Comparison of ENCODE assay signal across 22 mouse cellular contexts in the genomic region with DNA sequence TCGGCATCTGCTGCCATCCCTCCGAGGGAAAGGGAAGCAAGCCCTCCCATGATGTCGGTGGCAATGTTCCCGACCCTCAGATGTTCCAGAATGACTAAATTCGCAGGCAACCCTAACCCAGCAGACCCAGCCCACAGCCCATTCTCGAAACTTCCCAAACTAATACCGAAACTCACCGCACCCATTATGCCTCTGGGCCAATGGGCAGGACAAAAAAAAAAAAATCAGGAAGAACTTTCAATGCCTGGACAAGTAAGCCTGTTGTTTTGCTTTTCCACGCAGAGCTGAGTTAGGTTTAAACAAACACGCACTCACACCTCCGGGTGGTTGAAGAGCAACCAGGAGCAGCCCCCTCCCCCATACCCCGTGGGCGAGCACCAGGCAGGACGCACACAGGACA.
DNase-seq lines count a peak whose midpoint lies in the region; ATAC-seq and TF ChIP-seq lines count a peak whose summit lies in the region.
"Had no signal": no experiment of that assay in that cellular context is flagged by ENCODE, and none has a peak within 500 bp of the region (broad histone marks: within the 10 kb centered on the region; RNA-seq: fewer than 3 reads in every experiment).

No protein-coding gene starts in this region.

- H3K4me1 ChIP-seq in kidney, embryonic 15.5 days = peaks cover 47% of the 10 kb centered on the region
- H3K4me1 ChIP-seq in midbrain, embryonic 11.5 days (ENCODE audit: control insufficient read depth, insufficient read depth, low read length) = peaks cover 10% of the 10 kb centered on the region; the same call in 1 of the 2 replicates
- peaks cover 17% of the 10 kb centered on the region for H3K4me1 ChIP-seq in midbrain, embryonic 15.5 days

- H3K27me3 ChIP-seq in kidney, embryonic 15.5 days = no peaks in the 10 kb centered on the region
- no peaks in the 10 kb centered on the region for H3K27me3 ChIP-seq in midbrain, embryonic 11.5 days (ENCODE audit: control insufficient read depth, insufficient read depth, low read length)
- H3K27me3 ChIP-seq in midbrain, embryonic 15.5 days (replicated peaks) = no peaks in the 10 kb centered on the region
- H3K27me3 ChIP-seq: forebrain, embryonic 15.5 days had no signal

- no peaks in the 10 kb centered on the region for H3K9me3 ChIP-seq in kidney, embryonic 15.5 days (replicated peaks)
- H3K9me3 ChIP-seq in midbrain, embryonic 11.5 days (ENCODE audit: control insufficient read depth, low read length) = no peaks in the 10 kb centered on the region
- no peaks in the 10 kb centered on the region for H3K9me3 ChIP-seq in midbrain, embryonic 15.5 days
- H3K9me3 ChIP-seq: forebrain, embryonic 15.5 days; heart, embryonic 10.5 days; midbrain, embryonic 12.5 days had no signal

- H3K27ac ChIP-seq in kidney, embryonic 15.5 days = no peak overlapping the region
- no peak overlapping the region for H3K27ac ChIP-seq in midbrain, embryonic 11.5 days (ENCODE audit: low read depth, low read length)
- H3K27ac ChIP-seq in midbrain, embryonic 15.5 days = no peak overlapping the region
- H3K27ac ChIP-seq in layer of hippocampus, adult 2 months = no peak overlapping the region
- H3K27ac ChIP-seq: forebrain, embryonic 15.5 days; hindbrain, embryonic 14.5 days; macrophage; midbrain, embryonic 12.5 days had no signal

- H3K9ac ChIP-seq in kidney, embryonic 15.5 days = no peak overlapping the region
- H3K9ac ChIP-seq in midbrain, embryonic 11.5 days (ENCODE audit: low read length) = no peak overlapping the region
- H3K9ac ChIP-seq in midbrain, embryonic 15.5 days = no peak overlapping the region
- H3K9ac ChIP-seq: forebrain, embryonic 15.5 days; hindbrain, embryonic 14.5 days; liver, postnatal 0 days; midbrain, embryonic 12.5 days had no signal

- no peak for TF ChIP-seq CTCF in layer of hippocampus, adult 2 months (conservative IDR thresholded peaks at IDR 0.05)

- peak overlapping the region; percentile 60 for H3K4me2 ChIP-seq in kidney, embryonic 15.5 days
- no peak overlapping the region for H3K4me2 ChIP-seq in midbrain, embryonic 11.5 days
- H3K4me2 ChIP-seq in midbrain, embryonic 15.5 days = no peak overlapping the region
- H3K4me2 ChIP-seq: forebrain, embryonic 15.5 days; hindbrain, embryonic 14.5 days; midbrain, embryonic 12.5 days had no signal

- peaks cover 8% of the 10 kb centered on the region for H3K36me3 ChIP-seq in kidney, embryonic 15.5 days
- H3K36me3 ChIP-seq in midbrain, embryonic 11.5 days (ENCODE audit: control insufficient read depth, insufficient read depth, low read length) = no peaks in the 10 kb centered on the region
- no peaks in the 10 kb centered on the region for H3K36me3 ChIP-seq in midbrain, embryonic 15.5 days (replicated peaks)
- H3K36me3 ChIP-seq: forebrain, embryonic 15.5 days; heart, embryonic 10.5 days had no signal

- no peak overlapping the region for H3K4me3 ChIP-seq in kidney, embryonic 15.5 days (replicated peaks)
- H3K4me3 ChIP-seq in midbrain, embryonic 11.5 days (ENCODE audit: low read depth, low read length) = no peak overlapping the region
- no peak overlapping the region for H3K4me3 ChIP-seq in midbrain, embryonic 15.5 days
- no peak overlapping the region for H3K4me3 ChIP-seq in layer of hippocampus, adult 2 months
- H3K4me3 ChIP-seq: forebrain, embryonic 15.5 days; heart, embryonic 10.5 days; midbrain, embryonic 12.5 days had no signal

- ATAC-seq in kidney, embryonic 15.5 days (replicated peaks; ENCODE audit: low FRiP score) = no peak
- no peak for ATAC-seq in midbrain, embryonic 11.5 days (ENCODE audit: low FRiP score)
- ATAC-seq in midbrain, embryonic 15.5 days (replicated peaks) = no peak
- ATAC-seq: forebrain, embryonic 15.5 days; liver, postnatal 0 days; lung, postnatal 0 days had no signal

- no peak for DNase-seq in kidney, adult 8-10 months
- DNase-seq in midbrain, embryonic 11.5 days (ENCODE audit: low spot score, missing footprints) = peak; percentile 37
- peak; percentile 6 for DNase-seq in induced T-regulatory cell, adult 2 months (ENCODE audit: low read depth)
- no peak for DNase-seq in spleen, postnatal 14 days (ENCODE audit: low spot score in 2 of 2)
- DNase-seq in layer of hippocampus, adult 2 months (ENCODE audit: low spot score in 2 of 2) = no peak
- DNase-seq: adrenal gland, postnatal 10 days; B cell, adult 2 months; cerebellum, adult 2 months; cerebellum, postnatal 36 days; heart, postnatal 4 days; left cerebral cortex, postnatal 4 days; liver, postnatal 0 days; thymus, adult 18-20 months; thymus, postnatal 36 days had no signal

- 26% methylated on average over 14 of the region's 14 CpGs for WGBS in kidney, embryonic 15.5 days
- 86% methylated on average over 14 of the region's 14 CpGs for WGBS in midbrain, embryonic 11.5 days
- 78% methylated on average over 14 of the region's 14 CpGs for WGBS in midbrain, embryonic 15.5 days

Comparison
In these comparisons a context has a peak if more than half of its experiments do, and no peak if none do; other contexts are left out.
1. DNase-seq: peak in midbrain, embryonic 11.5 days (single experiment) and induced T-regulatory cell, adult 2 months (single experiment); none in kidney, adult 8-10 months (0 of 2), spleen, postnatal 14 days (0 of 2) and layer of hippocampus, adult 2 months (0 of 2).